Mouse (Mus musculus): ENCODE measurements around the gene Lifr. TPM values are rescaled to one million over a fixed set of nuclear protein-coding genes. Genes with fewer than 3 reads are reported as not detected.

The Lifr gene
- polyA plus RNA-seq, 1 experiment = 29.9 TPM

- Histone ChIP-seq H3K4me3 (ENCODE audit: low read depth, low read length) (no peak overlapping the region), H3K27ac (ENCODE audit: insufficient read depth, low read depth, low read length) (no peak overlapping the region), H3K4me1 (ENCODE audit: control insufficient read depth, insufficient read depth, insufficient read length, low read length) (peaks cover 5% of the 10 kb centered on the region; the same call in 1 of the 2 replicates), H3K27me3 (ENCODE audit: control insufficient read depth, insufficient read depth, low read length) (no peaks in the 10 kb centered on the region), H3K36me3 (ENCODE audit: control insufficient read depth, insufficient read depth, low read length) (no peaks in the 10 kb centered on the region)
- 73% methylated on average over 15 of the region's 15 CpGs for WGBS
- TF ChIP-seq POLR2A (IDR thresholded peaks at IDR 0.05; ENCODE audit: low read depth, low read length) (no peak), CTCF (IDR thresholded peaks at IDR 0.05; ENCODE audit: extremely low read depth, insufficient read length, insufficient replicate concordance, low read depth, low read length) (no peak)
Measured at GRCm38 (mm10) chr15:7154010-7154736, 63.8 kb downstream of the Lifr start.

GRCm38 (mm10) chr15:7154737-7155090, 64.3 kb downstream of the Lifr start:
- peaks cover 5% of the 10 kb centered on the region; the same call in 1 of the 2 replicates for H3K4me1 ChIP-seq (ENCODE audit: control insufficient read depth, insufficient read depth, insufficient read length, low read length)
- H3K4me3 ChIP-seq (ENCODE audit: low read depth, low read length) = no peak overlapping the region
- no peaks in the 10 kb centered on the region for H3K36me3 ChIP-seq (ENCODE audit: control insufficient read depth, insufficient read depth, low read length)
- TF ChIP-seq CTCF (IDR thresholded peaks at IDR 0.05; ENCODE audit: extremely low read depth, insufficient read length, insufficient replicate concordance, low read depth, low read length) (no peak), POLR2A (IDR thresholded peaks at IDR 0.05; ENCODE audit: low read depth, low read length) (no peak)
- 37% methylated on average over 7 of the region's 7 CpGs for WGBS
- no peak overlapping the region for H3K27ac ChIP-seq (ENCODE audit: insufficient read depth, low read depth, low read length)
- H3K27me3 ChIP-seq (ENCODE audit: control insufficient read depth, insufficient read depth, low read length) = no peaks in the 10 kb centered on the region

GRCm38 (mm10) chr15:7157658-7158057, 67.2 kb downstream of the Lifr start:
- H3K4me3 ChIP-seq (ENCODE audit: low read depth, low read length) = no peak overlapping the region
- H3K36me3 ChIP-seq (ENCODE audit: control insufficient read depth, insufficient read depth, low read length) = no peaks in the 10 kb centered on the region
- WGBS = 28% methylated on average over 6 of the region's 6 CpGs
- H3K27me3 ChIP-seq (ENCODE audit: control insufficient read depth, insufficient read depth, low read length) = no peaks in the 10 kb centered on the region
- TF ChIP-seq POLR2A (IDR thresholded peaks at IDR 0.05; ENCODE audit: low read depth, low read length) (no peak), CTCF (IDR thresholded peaks at IDR 0.05; ENCODE audit: extremely low read depth, insufficient read length, insufficient replicate concordance, low read depth, low read length) (no peak)
- H3K27ac ChIP-seq (ENCODE audit: insufficient read depth, low read depth, low read length) = no peak overlapping the region
- H3K4me1 ChIP-seq (ENCODE audit: control insufficient read depth, insufficient read depth, insufficient read length, low read length) = no peaks in the 10 kb centered on the region; the same call in 1 of the 2 replicates

- TF ChIP-seq CTCF (IDR thresholded peaks at IDR 0.05; ENCODE audit: extremely low read depth, insufficient read length, insufficient replicate concordance, low read depth, low read length) (no peak), POLR2A (IDR thresholded peaks at IDR 0.05; ENCODE audit: low read depth, low read length) (no peak)
- H3K27ac ChIP-seq (ENCODE audit: insufficient read depth, low read depth, low read length) = no peak overlapping the region
- WGBS = 79% methylated on average over 9 of the region's 9 CpGs
- H3K4me3 ChIP-seq (ENCODE audit: low read depth, low read length) = no peak overlapping the region
- no peaks in the 10 kb centered on the region for H3K27me3 ChIP-seq (ENCODE audit: control insufficient read depth, insufficient read depth, low read length)
- no peaks in the 10 kb centered on the region for H3K4me1 ChIP-seq (ENCODE audit: control insufficient read depth, insufficient read depth, insufficient read length, low read length)
- H3K36me3 ChIP-seq (ENCODE audit: control insufficient read depth, insufficient read depth, low read length) = no peaks in the 10 kb centered on the region
Measured at GRCm38 (mm10) chr15:7159869-7160268, 69.5 kb downstream of the Lifr start.

- Histone ChIP-seq H3K4me3 (ENCODE audit: low read depth, low read length) (no peak overlapping the region), H3K27me3 (ENCODE audit: control insufficient read depth, insufficient read depth, low read length) (no peaks in the 10 kb centered on the region), H3K4me1 (ENCODE audit: control insufficient read depth, insufficient read depth, insufficient read length, low read length) (no peaks in the 10 kb centered on the region), H3K27ac (ENCODE audit: insufficient read depth, low read depth, low read length) (no peak overlapping the region), H3K36me3 (ENCODE audit: control insufficient read depth, insufficient read depth, low read length) (no peaks in the 10 kb centered on the region)
- TF ChIP-seq POLR2A (IDR thresholded peaks at IDR 0.05; ENCODE audit: low read depth, low read length) = no peak
- no peak for TF ChIP-seq CTCF (IDR thresholded peaks at IDR 0.05; ENCODE audit: extremely low read depth, insufficient read length, insufficient replicate concordance, low read depth, low read length)
- 87% methylated on average over 8 of the region's 8 CpGs for WGBS
Measured at GRCm38 (mm10) chr15:7160321-7160720, 69.9 kb downstream of the Lifr start.

- Histone ChIP-seq H3K36me3 (ENCODE audit: control insufficient read depth, insufficient read depth, low read length) (no peaks in the 10 kb centered on the region; the same call in 1 of the 2 replicates), H3K27me3 (ENCODE audit: control insufficient read depth, insufficient read depth, low read length) (no peaks in the 10 kb centered on the region), H3K4me3 (ENCODE audit: low read depth, low read length) (no peak overlapping the region), H3K4me1 (ENCODE audit: control insufficient read depth, insufficient read depth, insufficient read length, low read length) (no peaks in the 10 kb centered on the region), H3K27ac (ENCODE audit: insufficient read depth, low read depth, low read length) (no peak overlapping the region)
- TF ChIP-seq CTCF (IDR thresholded peaks at IDR 0.05; ENCODE audit: extremely low read depth, insufficient read length, insufficient replicate concordance, low read depth, low read length) = no peak
- no peak for TF ChIP-seq POLR2A (IDR thresholded peaks at IDR 0.05; ENCODE audit: low read depth, low read length)
- 72% methylated on average over 6 of the region's 6 CpGs for WGBS
Measured at GRCm38 (mm10) chr15:7163851-7164250, 73.4 kb downstream of the Lifr start.

GRCm38 (mm10) chr15:7166735-7167134, 76.3 kb downstream of the Lifr start:
- Histone ChIP-seq H3K4me3 (ENCODE audit: low read depth, low read length) (no peak overlapping the region), H3K4me1 (ENCODE audit: control insufficient read depth, insufficient read depth, insufficient read length, low read length) (no peaks in the 10 kb centered on the region), H3K36me3 (ENCODE audit: control insufficient read depth, insufficient read depth, low read length) (no peaks in the 10 kb centered on the region; the same call in 1 of the 2 replicates), H3K27me3 (ENCODE audit: control insufficient read depth, insufficient read depth, low read length) (no peaks in the 10 kb centered on the region), H3K27ac (ENCODE audit: insufficient read depth, low read depth, low read length) (no peak overlapping the region)
- WGBS = 79% methylated on average over 9 of the region's 9 CpGs
- no peak for TF ChIP-seq POLR2A (IDR thresholded peaks at IDR 0.05; ENCODE audit: low read depth, low read length)
- no peak for TF ChIP-seq CTCF (IDR thresholded peaks at IDR 0.05; ENCODE audit: extremely low read depth, insufficient read length, insufficient replicate concordance, low read depth, low read length)
